Mouse (Mus musculus) small intestine, adult 2 months (tissue): ENCODE measurements at regions not wholly inside any gene's neighbourhood (a gene's known extent, or its start where the extent isn't known, plus 50 kb on each side); places are given as distances from the start of the nearest gene placed in this dataset.

Experiments
- CTCF ChIP-seq: fragments of 200-500 bp; IDR thresholded peaks from 2 replicates; pipeline ENCODE4 v1.5.1; 2012; ENCODE audit warnings: low read depth, mild to moderate bottlenecking, control low read depth, inconsistent platforms, low read length, moderate library complexity, mixed read lengths; ENCODE audit not compliant: insufficient replicate concordance, insufficient read length; ENCODE audit errors: extremely low read depth
- POLR2A ChIP-seq: fragments of 200-500 bp; IDR thresholded peaks from 2 replicates; pipeline ENCODE4 v1.6.1; 2012; ENCODE audit warnings: low read depth, mild to moderate bottlenecking, control low read depth, inconsistent platforms, low read length, moderate library complexity

DNA sequence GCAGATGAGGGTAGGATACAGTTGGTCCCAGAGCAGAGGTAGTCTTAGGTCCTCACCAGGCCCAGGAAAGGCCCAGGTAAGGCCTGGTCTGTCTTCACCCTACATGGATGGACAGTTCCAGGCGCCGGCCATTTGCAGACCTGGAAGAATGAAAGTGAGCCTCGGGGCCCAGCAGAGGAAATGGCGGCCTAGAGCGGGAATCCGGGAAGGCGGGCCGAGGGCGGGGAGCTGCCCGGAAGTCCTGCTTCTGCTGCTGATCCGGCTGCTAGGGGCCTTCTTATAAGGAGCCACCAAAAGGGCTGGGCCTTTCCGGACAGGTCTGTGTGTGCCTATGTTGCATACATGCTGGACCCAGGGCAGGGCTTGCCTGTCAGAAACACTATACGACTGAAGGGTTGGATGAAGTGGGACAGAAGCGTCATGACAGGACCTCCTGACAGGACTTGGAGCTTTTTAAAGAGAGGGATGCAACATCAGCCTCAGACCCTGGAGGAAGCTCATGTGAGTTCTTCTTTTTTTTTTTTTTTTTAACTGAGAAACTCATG is 50.5 kb upstream of the Ppara start:
- TF ChIP-seq CTCF (no peak), POLR2A (no peak)
